Mouse (Mus musculus): ENCODE measurements around the gene Akr1a1. TPM values are rescaled to one million over a fixed set of nuclear protein-coding genes. Genes with fewer than 3 reads are reported as not detected.

The Akr1a1 gene
- polyA plus RNA-seq, 1 experiment from 2014 or later: 755 TPM

DNA sequence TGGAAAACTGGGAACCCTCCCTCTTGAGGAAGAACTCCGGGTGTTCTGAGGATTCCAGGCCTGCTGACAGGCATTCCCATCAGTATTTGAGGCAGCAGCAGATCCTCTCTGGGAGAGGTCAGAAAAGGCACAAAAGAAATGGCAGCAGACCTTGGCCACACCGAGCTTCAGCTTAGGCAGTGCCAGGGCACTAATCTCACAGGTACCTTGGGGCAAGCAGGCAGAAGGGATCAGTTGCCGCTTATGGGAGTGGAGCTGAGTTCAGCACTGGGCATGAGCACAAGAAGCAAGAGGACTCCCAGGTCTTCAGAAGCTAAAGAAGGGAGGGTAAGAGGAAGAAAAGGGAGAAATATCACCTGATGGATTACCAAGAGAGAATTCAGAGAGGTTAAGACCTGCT is 6.5 kb upstream of the Akr1a1 start:
- no peaks in the 10 kb centered on the region for H3K4me1 ChIP-seq (replicated peaks; ENCODE audit: control insufficient read depth, insufficient read depth)
- no peak for ATAC-seq (ENCODE audit: low FRiP score, low TSS enrichment)
- 42% methylated on average over 3 of the region's 3 CpGs for WGBS

DNA sequence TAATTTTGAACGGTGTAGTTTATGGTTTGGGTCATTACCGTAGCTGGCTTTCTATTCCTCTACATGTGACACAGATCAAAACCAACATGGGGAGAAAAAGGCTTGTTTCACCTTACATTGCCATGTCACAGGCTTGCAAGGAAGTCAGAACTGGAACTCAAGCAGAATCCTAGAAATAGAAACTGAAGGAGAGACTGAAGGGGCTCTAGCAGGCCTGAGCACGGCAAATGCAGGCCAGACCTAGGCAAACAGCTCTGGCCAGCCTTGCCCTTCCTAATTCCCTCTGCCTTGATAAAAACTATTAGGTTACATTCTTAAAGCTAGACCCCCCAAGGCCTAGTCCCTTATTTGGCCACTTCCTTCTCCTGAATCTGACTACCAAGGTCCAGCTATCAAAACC is 4.2 kb upstream of the Akr1a1 start:
- Histone ChIP-seq H3K4me1 (replicated peaks; ENCODE audit: control insufficient read depth, insufficient read depth) (no peaks in the 10 kb centered on the region), H3K36me3 (ENCODE audit: control insufficient read depth, insufficient read depth, low read length) (no peaks in the 10 kb centered on the region), H3K9me3 (ENCODE audit: control insufficient read depth, low read length) (no peaks in the 10 kb centered on the region), H3K27ac (replicated peaks) (no peak overlapping the region), H3K9ac (ENCODE audit: low read length) (no peak overlapping the region), H3K4me3 (ENCODE audit: low read depth, low read length) (no peak overlapping the region), H3K27me3 (ENCODE audit: control insufficient read depth, insufficient read depth, low read length) (no peaks in the 10 kb centered on the region), H3K4me2 (replicated peaks; ENCODE audit: low read depth) (no peak overlapping the region)
- ATAC-seq (ENCODE audit: low FRiP score, low TSS enrichment) (no peak), DNase-seq (ENCODE audit: low spot score) (no peak)
- TF ChIP-seq CTCF (IDR thresholded peaks at IDR 0.05; ENCODE audit: low read depth) (no peak), EP300 (optimal IDR thresholded peaks at IDR 0.05) (no peak)
- WGBS: 64% methylated on average over 3 of the region's 3 CpGs

More for the DNA sequence above, 6.5 kb upstream of the Akr1a1 start:
- DNase-seq (ENCODE audit: low spot score): no peak
- H3K4me3 ChIP-seq (ENCODE audit: low read depth, low read length): no peak overlapping the region
- H3K27me3 ChIP-seq (ENCODE audit: control insufficient read depth, insufficient read depth, low read length): no peaks in the 10 kb centered on the region
- no peak overlapping the region for H3K27ac ChIP-seq (replicated peaks)
- no peaks in the 10 kb centered on the region for H3K9me3 ChIP-seq (ENCODE audit: control insufficient read depth, low read length)
- TF ChIP-seq CTCF (IDR thresholded peaks at IDR 0.05; ENCODE audit: low read depth) (no peak), EP300 (optimal IDR thresholded peaks at IDR 0.05) (no peak)
- H3K9ac ChIP-seq (ENCODE audit: low read length): no peak overlapping the region
- no peak overlapping the region for H3K4me2 ChIP-seq (replicated peaks; ENCODE audit: low read depth)
- H3K36me3 ChIP-seq (ENCODE audit: control insufficient read depth, insufficient read depth, low read length): no peaks in the 10 kb centered on the region

DNA sequence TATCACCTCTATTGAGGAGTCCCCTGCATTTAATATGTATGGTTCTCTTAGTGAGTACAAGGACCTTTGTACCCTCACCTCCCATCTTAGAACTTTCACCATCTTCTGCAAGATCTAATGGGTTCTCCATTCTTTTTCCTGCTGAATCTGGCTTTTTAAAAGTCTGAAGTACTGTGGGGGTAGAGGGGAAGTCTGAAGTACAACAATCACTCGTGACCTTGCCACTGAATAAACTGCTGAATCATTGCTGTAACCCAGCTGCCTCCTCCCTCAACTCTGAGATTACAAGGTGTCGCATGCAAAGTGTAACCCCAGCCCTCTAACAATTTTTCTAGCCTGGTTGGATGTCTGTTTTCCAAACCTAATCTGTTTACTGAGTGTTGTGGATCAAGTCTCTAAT is 3.6 kb upstream of the Akr1a1 start:
- H3K9me3 ChIP-seq (ENCODE audit: control insufficient read depth, low read length): no peaks in the 10 kb centered on the region
- DNase-seq (ENCODE audit: low spot score) (peak; percentile 31), ATAC-seq (ENCODE audit: low FRiP score, low TSS enrichment) (no peak)
- H3K27me3 ChIP-seq (ENCODE audit: control insufficient read depth, insufficient read depth, low read length): no peaks in the 10 kb centered on the region
- H3K4me3 ChIP-seq (ENCODE audit: low read depth, low read length): no peak overlapping the region
- H3K36me3 ChIP-seq (ENCODE audit: control insufficient read depth, insufficient read depth, low read length): no peaks in the 10 kb centered on the region
- TF ChIP-seq EP300 (optimal IDR thresholded peaks at IDR 0.05) (no peak), CTCF (IDR thresholded peaks at IDR 0.05; ENCODE audit: low read depth) (no peak)
- H3K9ac ChIP-seq (ENCODE audit: low read length): no peak overlapping the region
- WGBS: 41% methylated on average over 2 of the region's 2 CpGs
- no peak overlapping the region for H3K4me2 ChIP-seq (replicated peaks; ENCODE audit: low read depth)
- H3K27ac ChIP-seq (replicated peaks): no peak overlapping the region
- no peaks in the 10 kb centered on the region for H3K4me1 ChIP-seq (replicated peaks; ENCODE audit: control insufficient read depth, insufficient read depth)

DNA sequence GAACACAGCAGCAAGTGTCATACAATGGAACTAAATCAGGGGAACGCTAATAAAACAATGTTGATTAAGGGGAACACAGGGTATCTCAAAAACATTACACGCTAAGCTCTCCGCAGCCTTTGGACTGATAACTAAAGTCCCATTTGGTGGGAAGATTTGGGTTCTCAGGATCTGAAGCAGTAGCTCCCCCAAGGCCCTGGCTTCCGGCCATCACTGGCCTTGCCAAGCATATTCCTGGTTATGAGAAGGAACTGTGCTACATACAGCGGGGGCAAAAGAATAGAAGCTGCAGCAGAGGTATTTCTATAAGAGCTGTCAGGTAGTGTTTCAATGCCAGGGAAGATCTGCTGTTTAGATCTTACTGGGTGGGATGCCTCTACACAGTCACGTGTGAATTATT is 1.7 kb upstream of the Akr1a1 start:
- H3K9ac ChIP-seq (ENCODE audit: low read length): no peak overlapping the region
- H3K36me3 ChIP-seq (ENCODE audit: control insufficient read depth, insufficient read depth, low read length): no peaks in the 10 kb centered on the region
- H3K27me3 ChIP-seq (ENCODE audit: control insufficient read depth, insufficient read depth, low read length): no peaks in the 10 kb centered on the region
- H3K4me3 ChIP-seq (ENCODE audit: low read depth, low read length): no peak overlapping the region
- no peak for DNase-seq (ENCODE audit: low spot score)
- WGBS: 82% methylated on average over 6 of the region's 6 CpGs
- TF ChIP-seq EP300 (optimal IDR thresholded peaks at IDR 0.05) (no peak), CTCF (IDR thresholded peaks at IDR 0.05; ENCODE audit: low read depth) (no peak)
- ATAC-seq (ENCODE audit: low FRiP score, low TSS enrichment): no peak
- no peak overlapping the region for H3K27ac ChIP-seq (replicated peaks)
- no peaks in the 10 kb centered on the region for H3K4me1 ChIP-seq (replicated peaks; ENCODE audit: control insufficient read depth, insufficient read depth)
- no peaks in the 10 kb centered on the region for H3K9me3 ChIP-seq (ENCODE audit: control insufficient read depth, low read length)
- no peak overlapping the region for H3K4me2 ChIP-seq (replicated peaks; ENCODE audit: low read depth)

DNA sequence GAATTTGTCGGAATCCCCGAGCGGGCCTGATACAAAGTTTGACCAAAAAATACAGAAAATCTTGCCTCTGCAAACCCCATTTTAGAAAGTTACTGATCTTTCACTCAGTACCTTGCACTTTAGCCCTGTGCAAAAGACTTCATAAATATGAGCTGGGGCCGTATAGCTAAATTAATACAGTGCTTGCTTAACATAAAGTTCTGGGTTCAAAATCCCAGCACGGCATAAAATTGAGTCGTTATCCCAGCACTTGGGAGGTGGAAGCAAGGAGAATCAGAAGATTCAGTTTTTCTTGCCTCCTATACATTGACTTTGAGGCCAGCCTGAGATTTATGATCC is 286 bp upstream of the Akr1a1 start:
- TF ChIP-seq CTCF (IDR thresholded peaks at IDR 0.05; ENCODE audit: low read depth) (no peak; the same call in 1 of the 2 replicates), EP300 (optimal IDR thresholded peaks at IDR 0.05) (no peak)
- no peak for DNase-seq (ENCODE audit: low spot score)
- Histone ChIP-seq H3K9ac (ENCODE audit: low read length) (peak overlapping the region; percentile 91), H3K4me2 (replicated peaks; ENCODE audit: low read depth) (peak overlapping the region; percentile 69), H3K27me3 (ENCODE audit: control insufficient read depth, insufficient read depth, low read length) (no peaks in the 10 kb centered on the region), H3K27ac (replicated peaks) (peak overlapping the region; percentile 97), H3K36me3 (ENCODE audit: control insufficient read depth, insufficient read depth, low read length) (no peaks in the 10 kb centered on the region), H3K9me3 (ENCODE audit: control insufficient read depth, low read length) (no peaks in the 10 kb centered on the region), H3K4me1 (replicated peaks; ENCODE audit: control insufficient read depth, insufficient read depth) (no peaks in the 10 kb centered on the region), H3K4me3 (ENCODE audit: low read depth, low read length) (peak overlapping the region; percentile 82)
- 8% methylated on average over 6 of the region's 6 CpGs for WGBS
- ATAC-seq (ENCODE audit: low FRiP score, low TSS enrichment): peak; percentile 5; the same call in 1 of the 2 replicates

DNA sequence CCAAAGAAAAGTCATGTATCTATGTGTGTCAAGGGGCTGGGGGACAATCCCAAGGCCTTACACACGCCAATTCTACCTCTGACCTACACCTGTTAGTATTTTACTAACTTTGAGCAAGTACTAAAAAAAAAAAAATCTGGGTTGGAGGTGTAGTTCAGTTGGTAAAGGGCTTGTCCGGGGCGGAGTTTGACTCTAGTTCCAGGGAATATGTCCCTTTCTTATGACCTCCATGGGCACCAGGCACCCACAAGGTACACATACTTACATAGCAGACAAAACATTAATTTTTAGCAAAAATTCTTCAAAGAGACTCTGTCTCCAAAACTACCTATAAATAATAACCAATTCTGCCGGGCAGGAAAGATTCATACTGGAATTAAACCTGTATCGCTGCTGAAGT is 1.1 kb downstream of the Akr1a1 start:
- Histone ChIP-seq H3K36me3 (ENCODE audit: control insufficient read depth, insufficient read depth, low read length) (0 out of 2 replicates have a peak, but pooled peaks cover 4% of the 10 kb centered on the region), H3K9ac (ENCODE audit: low read length) (peak overlapping the region; percentile 91), H3K9me3 (ENCODE audit: control insufficient read depth, low read length) (no peaks in the 10 kb centered on the region), H3K4me1 (replicated peaks; ENCODE audit: control insufficient read depth, insufficient read depth) (no peaks in the 10 kb centered on the region), H3K4me2 (replicated peaks; ENCODE audit: low read depth) (peak overlapping the region; percentile 69), H3K27me3 (ENCODE audit: control insufficient read depth, insufficient read depth, low read length) (no peaks in the 10 kb centered on the region), H3K27ac (replicated peaks) (peak overlapping the region; percentile 97), H3K4me3 (ENCODE audit: low read depth, low read length) (peak overlapping the region; percentile 82)
- no peak for TF ChIP-seq CTCF (IDR thresholded peaks at IDR 0.05; ENCODE audit: low read depth)
- no peak for TF ChIP-seq EP300 (optimal IDR thresholded peaks at IDR 0.05)
- WGBS: 21% methylated on average over 5 of the region's 5 CpGs
- DNase-seq (ENCODE audit: low spot score) (peak; percentile 22), ATAC-seq (ENCODE audit: low FRiP score, low TSS enrichment) (no peak)

Measured in stomach, postnatal 0 days (tissue).